Mouse (Mus musculus) CH12.LX (cell line): ENCODE results near the gene Setd3. TPM values are rescaled to one million over a fixed set of nuclear protein-coding genes. Genes with fewer than 3 reads are reported as not detected.
A peak's percentile ranks its signal among the peaks of the same experiment; 100 is the strongest.

Experiments
- DNase-seq: peaks from one replicate; pipeline ENCODE4 v3.0.0-alpha.2; 2013; ENCODE audit errors: extremely low read depth
- H3K27ac ChIP-seq: 2 replicates; pipeline ENCODE4 v1.5.1; 2012; ENCODE audit warnings: low read depth, mild to moderate bottlenecking, control low read depth, moderate library complexity; ENCODE audit not compliant: insufficient read depth
- H3K27me3 ChIP-seq: replicated peaks from 2 replicates; pipeline ENCODE3; 2012; ENCODE audit warnings: inconsistent platforms
- H3K36me3 ChIP-seq, 2 experiments: replicated peaks in 1 of 2; 2 replicates each; pipeline versions ENCODE3 to v1.6.1; 2012; ENCODE audit warnings: inconsistent platforms in 1 of 2, low read length in 1 of 2, mild to moderate bottlenecking in 1 of 2, mixed read lengths in 1 of 2, moderate library complexity in 1 of 2; ENCODE audit not compliant: control insufficient read depth in 1 of 2, insufficient read depth in 1 of 2
- H3K4me1 ChIP-seq, 2 experiments: 2 replicates each; pipeline ENCODE4 v1.6.1; 2012; ENCODE audit warnings: inconsistent platforms in 1 of 2, moderate library complexity in 1 of 2; ENCODE audit not compliant: insufficient read depth in 2 of 2, control insufficient read depth in 1 of 2
- H3K4me2 ChIP-seq: 2 replicates; pipeline ENCODE4 v1.6.1; 2012; ENCODE audit warnings: low read depth, mild to moderate bottlenecking, control low read depth; ENCODE audit not compliant: poor library complexity, insufficient read depth, severe bottlenecking
- H3K4me3 ChIP-seq, 3 experiments: fragments of 150-350 bp in 1 of 3; sonication (generic) in 1 of 3; replicated peaks in 1 of 3; 2 replicates each; pipeline versions ENCODE3 to v1.5.1; 2011 to 2012; ENCODE audit warnings: low read depth in 2 of 3, low read length in 2 of 3, mild to moderate bottlenecking in 2 of 3, moderate library complexity in 2 of 3, control low read depth in 1 of 3, improper control_type of control experiment in 1 of 3, inconsistent platforms in 1 of 3, mixed read lengths in 1 of 3; ENCODE audit not compliant: poor library complexity in 1 of 3
- H3K79me2 ChIP-seq: replicated peaks from 2 replicates; pipeline ENCODE4 v1.6.1; 2012; ENCODE audit warnings: mild to moderate bottlenecking, moderate library complexity; ENCODE audit not compliant: control insufficient read depth, poor library complexity, insufficient read depth, severe bottlenecking; ENCODE audit errors: extremely low read depth
- H3K9ac ChIP-seq: 2 replicates; pipeline ENCODE4 v1.6.1; 2012; ENCODE audit warnings: low read depth, mild to moderate bottlenecking, control low read depth, moderate library complexity; ENCODE audit not compliant: insufficient read depth
- H3K9me3 ChIP-seq: replicated peaks from 2 replicates; pipeline ENCODE3; 2012; ENCODE audit warnings: low read length, inconsistent platforms, mixed read lengths
- CHD2 ChIP-seq: IDR thresholded peaks from 2 replicates; pipeline ENCODE4 v1.6.1; 2011; ENCODE audit warnings: low read length, improper control_type of control experiment
- CTCF ChIP-seq, 2 experiments: IDR thresholded peaks in 1 of 2; conservative IDR thresholded peaks in 1 of 2; 2 replicates each; pipeline ENCODE4 v1.5.1; 2011 to 2012; ENCODE audit warnings: low read depth in 2 of 2, low read length in 2 of 2, improper control_type of control experiment in 1 of 2, inconsistent platforms in 1 of 2, mild to moderate bottlenecking in 1 of 2, moderate library complexity in 1 of 2
- ELF1 ChIP-seq: IDR thresholded peaks from 2 replicates; pipeline ENCODE4 v1.6.1; 2014; ENCODE audit warnings: low read depth, mild to moderate bottlenecking, inconsistent platforms, low read length, improper control_type of control experiment
- MYC ChIP-seq: IDR thresholded peaks from 2 replicates; pipeline ENCODE4 v1.6.1; 2011; ENCODE audit warnings: low read depth, mild to moderate bottlenecking, improper control_type of control experiment, low read length
- NRF1 ChIP-seq: IDR thresholded peaks from 2 replicates; pipeline ENCODE4 v1.6.1; 2014; ENCODE audit warnings: low read depth, mild to moderate bottlenecking, inconsistent platforms, low read length, improper control_type of control experiment, moderate library complexity
- RAD21 ChIP-seq: IDR thresholded peaks from 2 replicates; pipeline ENCODE4 v1.6.1; 2011; ENCODE audit warnings: low read depth, mild to moderate bottlenecking, low read length, improper control_type of control experiment, moderate library complexity
- UBTF ChIP-seq: IDR thresholded peaks from 2 replicates; pipeline ENCODE4 v1.6.1; 2012; ENCODE audit warnings: low read depth, mild to moderate bottlenecking, inconsistent platforms, low read length, improper control_type of control experiment, moderate library complexity
- USF1 ChIP-seq: IDR thresholded peaks from 2 replicates; pipeline ENCODE4 v1.6.1; 2014; ENCODE audit warnings: low read depth, mild to moderate bottlenecking, inconsistent platforms, low read length, improper control_type of control experiment
- USF2 ChIP-seq: conservative IDR thresholded peaks from 2 replicates; pipeline ENCODE4 v1.6.1; 2011; ENCODE audit warnings: low read depth, low read length, improper control_type of control experiment
- ZC3H11A ChIP-seq: IDR thresholded peaks from 2 replicates; pipeline ENCODE4 v1.6.1; 2012; ENCODE audit warnings: low read depth, mild to moderate bottlenecking, inconsistent platforms, low read length, improper control_type of control experiment
- dilution Hi-C: fragments of 300-500 bp; cut with MboI; formaldehyde crosslinking; loops from 2 replicates; pipeline ENCODE4 v1.14.3; 2020; ENCODE audit warnings: low sequenced_read_pairs; ENCODE audit not compliant: extremely low pct_unique_long_range_greater_than_20kb, extremely low pct_ligation_motif_present
- in situ Hi-C: fragments of 300-500 bp; cut with MboI; formaldehyde crosslinking; loops from 3 replicates; pipeline ENCODE4 v1.14.3; 2019; ENCODE audit warnings: low sequenced_read_pairs, low pct_ligation_motif_present, low pct_unique_long_range_greater_than_20kb, mixed read lengths
- polyA plus RNA-seq: library from polyadenylated mRNA; unstranded; fragments of >175 nt; gene quantifications from 2 replicates; pipeline ENCODE4 v1.2.1, GENCODE M21; 2012; ENCODE audit warnings: low read depth; ENCODE audit not compliant: insufficient read length
- total RNA-seq, 2 experiments: library from RNA; depleted of rRNA; stranded (reverse); fragments of 300-350 nt in 1 of 2; fragments of >200 nt in 1 of 2; gene quantifications; 2 replicates each; pipeline ENCODE4 v1.2.3; 2012 to 2014

Gene Setd3
- total and polyA plus RNA-seq, 3 experiments = 44.3 to 65.9 (median 55.8) TPM

DNA sequence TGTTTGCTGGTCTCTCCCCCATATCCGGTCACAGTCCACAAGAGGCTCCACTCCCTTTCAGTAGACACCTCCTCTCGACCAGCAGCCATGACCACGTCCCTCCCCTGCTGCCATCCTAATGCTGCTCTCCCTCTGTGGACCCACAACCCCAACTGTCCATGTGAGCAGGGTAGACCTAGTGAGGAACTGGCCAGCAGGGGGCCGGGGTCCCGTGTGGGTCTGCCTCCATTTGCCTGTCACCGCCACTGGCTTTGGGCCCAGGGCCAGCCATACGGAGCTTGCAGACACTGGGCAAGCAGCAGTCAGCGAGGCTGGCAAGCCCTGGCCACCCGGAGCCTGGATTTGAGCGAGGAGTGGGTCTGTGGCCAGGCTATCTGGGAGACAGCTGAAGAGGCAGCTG is 42.1 kb upstream of the Setd3 start:
- Histone ChIP-seq H3K4me1 (peaks cover 3 to 40% of the 10 kb centered on the region in 2 experiments; a peak in 2 of 4 replicates), H3K4me2 (no peak overlapping the region), H3K79me2 (no peaks in the 10 kb centered on the region), H3K4me3 (no peak overlapping the region), H3K36me3 (peaks cover 0 to 70% of the 10 kb centered on the region in 2 experiments), H3K9ac (no peak overlapping the region), H3K9me3 (no peaks in the 10 kb centered on the region), H3K27ac (no peak overlapping the region), H3K27me3 (no peaks in the 10 kb centered on the region)
- dilution Hi-C loops (no loop called here), in situ Hi-C loops (no loop called here)
- no peak for DNase-seq
- no peak for TF ChIP-seq USF2
- TF ChIP-seq ZC3H11A = no peak
- TF ChIP-seq CHD2 = no peak
- TF ChIP-seq CTCF (conservative IDR thresholded peaks at IDR 0.05 in 1 of 2, IDR thresholded peaks at IDR 0.05 in 1 of 2; ENCODE audit: low read depth in 2 of 2, low read length in 2 of 2) = 0 out of 4 replicates have a peak, but pooled peaks of 1 of the 2 experiments have one; percentile 15

GRCm38 (mm10) chr12:108220621-108221020 is 41.5 kb upstream of the Setd3 start:
- Histone ChIP-seq H3K4me1 (peaks cover 0 to 36% of the 10 kb centered on the region in 2 experiments; a peak in 2 of 4 replicates), H3K36me3 (peaks cover 0 to 67% of the 10 kb centered on the region in 2 experiments), H3K27ac (no peak overlapping the region), H3K27me3 (no peaks in the 10 kb centered on the region), H3K79me2 (no peaks in the 10 kb centered on the region), H3K9ac (no peak overlapping the region), H3K4me3 (no peak overlapping the region), H3K9me3 (no peaks in the 10 kb centered on the region), H3K4me2 (no peak overlapping the region)
- dilution Hi-C loops (no loop called here), in situ Hi-C loops (no loop called here)
- DNase-seq = no peak
- TF ChIP-seq CHD2 (no peak), MYC (no peak), RAD21 (no peak), ZC3H11A (no peak), NRF1 (no peak)

GRCm38 (mm10) chr12:108219825-108220616 is 40.9 kb upstream of the Setd3 start:
- DNase-seq = no peak
- peaks cover 0 to 30% of the 10 kb centered on the region in 2 experiments; a peak in 2 of 4 replicates for H3K4me1 ChIP-seq
- in situ Hi-C loops (loop anchor here (5.0 kb wide), 1 partner anchor 72 kb away; no protein-coding TSS in a partner anchor), dilution Hi-C loops (no loop called here)
- H3K9ac ChIP-seq = no peak overlapping the region
- no peak overlapping the region for H3K4me2 ChIP-seq
- no peaks in the 10 kb centered on the region for H3K79me2 ChIP-seq
- H3K36me3 ChIP-seq = peaks cover 0 to 71% of the 10 kb centered on the region in 2 experiments
- no peaks in the 10 kb centered on the region for H3K27me3 ChIP-seq
- H3K9me3 ChIP-seq = no peaks in the 10 kb centered on the region
- H3K4me3 ChIP-seq = no peak overlapping the region
- no peak for TF ChIP-seq UBTF
- no peak for TF ChIP-seq USF1
- no peak for TF ChIP-seq ELF1
- TF ChIP-seq USF2 = no peak
- H3K27ac ChIP-seq = no peak overlapping the region
